Mouse (Mus musculus): ENCODE results near the gene Phactr2. TPM values are rescaled to one million over a fixed set of nuclear protein-coding genes. Genes with fewer than 3 reads are reported as not detected.

Gene Phactr2
- total RNA-seq, 2 experiments from 2014 or later, result 24.6 to 27.1 TPM

- no peak for DNase-seq (ENCODE audit: low spot score in 2 of 2)
Measured at GRCm38 (mm10) chr10:13448283-13449045, 25.7 kb downstream of the Phactr2 start.

GRCm38 (mm10) chr10:13446791-13447249, 27.4 kb downstream of the Phactr2 start:
- DNase-seq (ENCODE audit: low spot score in 2 of 2), result no peak

DNA sequence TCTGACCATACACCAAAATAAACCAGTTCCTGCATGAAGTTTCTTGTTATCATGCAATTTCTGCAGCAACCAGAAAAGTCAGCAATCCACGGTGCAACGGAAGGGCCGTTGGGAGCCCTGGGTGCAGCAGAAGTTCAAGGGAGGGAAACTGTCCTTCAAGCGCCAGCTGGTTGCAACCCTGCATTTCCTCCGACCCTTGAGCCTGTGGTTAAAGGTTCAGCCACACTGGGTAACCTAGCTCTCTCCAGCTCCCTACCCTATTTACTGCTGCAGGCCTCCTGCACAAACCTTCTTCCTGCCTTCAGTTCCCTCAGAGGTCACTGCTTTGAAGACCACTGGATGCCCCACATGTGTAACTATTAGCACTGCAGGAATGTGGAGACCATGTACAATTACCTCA, 30.0 kb downstream of the Phactr2 start:
- no peak for DNase-seq (ENCODE audit: low spot score in 2 of 2)

GRCm38 (mm10) chr10:13443647-13444046, 30.6 kb downstream of the Phactr2 start:
- DNase-seq (ENCODE audit: low spot score in 2 of 2), result no peak

DNA sequence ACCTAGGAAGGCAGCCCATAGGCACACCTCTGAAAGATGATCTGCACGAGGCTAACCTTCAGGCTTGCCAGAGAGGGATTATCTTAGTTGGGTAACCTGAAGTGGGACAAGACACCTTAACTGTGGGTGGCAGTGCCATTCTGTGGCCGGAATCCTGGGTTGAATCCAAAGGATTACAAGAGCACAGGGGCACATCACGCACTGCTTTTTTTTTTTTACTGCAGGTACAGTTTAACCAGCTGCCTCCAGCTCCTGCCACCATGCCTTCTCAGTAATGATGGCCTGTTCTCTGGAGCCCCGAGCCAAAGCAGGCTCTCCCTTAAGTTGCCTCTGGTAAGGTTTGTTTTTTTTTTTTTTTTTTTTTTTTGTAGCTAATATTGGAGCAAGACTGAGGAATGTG, 33.9 kb downstream of the Phactr2 start:
- DNase-seq (ENCODE audit: low spot score in 2 of 2), result no peak

DNA sequence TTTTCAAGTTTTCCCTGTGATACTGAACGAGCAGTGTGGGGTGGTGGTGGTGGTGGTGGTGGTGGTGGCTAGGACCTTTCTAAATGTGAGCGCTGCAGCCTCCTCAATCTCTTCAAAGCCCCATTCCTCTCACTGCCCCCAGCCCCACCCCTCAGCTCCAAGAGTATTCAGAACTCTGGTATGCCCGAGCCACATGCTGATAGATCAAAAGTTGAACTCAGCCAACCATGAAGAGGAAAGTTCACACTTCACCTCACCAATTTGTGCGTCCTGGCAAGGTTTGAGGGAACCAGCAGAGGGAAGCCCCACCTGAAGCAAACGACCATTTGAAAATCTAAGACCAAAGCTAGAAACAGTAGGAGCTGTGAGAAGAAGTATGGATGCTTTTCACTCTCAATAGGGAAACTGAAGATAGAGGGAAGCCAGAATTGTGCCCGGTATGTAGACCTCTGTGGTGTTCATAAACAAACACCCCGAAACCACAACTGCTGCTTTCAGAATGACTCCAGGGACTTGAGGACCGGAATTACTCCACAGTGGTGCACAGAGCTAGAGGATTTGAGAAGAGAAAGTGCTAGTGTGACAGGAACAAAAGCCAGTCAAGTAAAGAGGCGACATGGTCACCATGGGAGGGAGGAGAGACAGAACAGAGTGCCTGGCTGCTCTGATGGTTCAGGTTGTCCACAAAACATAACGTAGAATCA, 35.9 kb downstream of the Phactr2 start:
- DNase-seq (ENCODE audit: low spot score in 2 of 2), result no peak

DNA sequence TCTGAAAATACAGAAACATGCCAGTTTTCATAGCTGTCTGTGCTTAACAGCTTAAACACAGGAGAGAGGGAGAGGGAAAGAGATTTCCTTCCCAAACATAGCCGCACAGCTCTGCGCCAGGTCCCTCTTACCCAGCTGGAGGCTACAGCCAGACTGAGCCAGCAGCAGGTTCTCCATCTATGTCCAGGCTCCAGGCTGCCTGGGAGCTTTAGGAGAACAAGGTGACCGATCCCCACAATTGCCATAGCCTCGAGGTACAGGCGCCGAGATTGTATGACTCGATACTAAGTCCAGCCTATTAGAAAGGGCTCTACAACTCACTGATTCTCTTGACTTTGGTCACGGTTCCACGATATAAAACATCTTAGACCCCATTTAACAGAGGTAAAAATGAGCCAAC, 37.2 kb downstream of the Phactr2 start:
- DNase-seq (ENCODE audit: low spot score in 2 of 2), result no peak

DNA sequence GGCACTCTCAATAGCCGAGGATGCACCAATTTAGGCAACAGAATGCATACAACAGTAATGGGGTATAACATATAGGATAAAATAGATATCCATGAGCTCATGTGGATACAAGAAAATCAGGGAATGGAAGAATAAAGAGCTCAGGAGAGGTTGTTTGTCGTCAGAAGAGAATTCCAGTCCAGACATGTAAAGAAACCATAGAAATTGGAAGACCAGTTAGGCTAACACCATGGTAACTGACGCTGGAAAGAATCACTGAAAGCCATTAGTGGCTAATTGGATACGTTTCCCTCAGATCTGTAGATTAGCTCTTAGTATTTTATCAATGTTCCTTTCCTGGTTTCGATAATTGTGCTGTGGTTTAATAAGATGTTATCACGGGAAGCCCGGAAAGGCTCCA, 41.2 kb downstream of the Phactr2 start:
- DNase-seq (ENCODE audit: low spot score in 2 of 2), result no peak

- DNase-seq (ENCODE audit: low spot score in 2 of 2), result no peak
Measured at GRCm38 (mm10) chr10:13431641-13432540, 42.3 kb downstream of the Phactr2 start.

DNA sequence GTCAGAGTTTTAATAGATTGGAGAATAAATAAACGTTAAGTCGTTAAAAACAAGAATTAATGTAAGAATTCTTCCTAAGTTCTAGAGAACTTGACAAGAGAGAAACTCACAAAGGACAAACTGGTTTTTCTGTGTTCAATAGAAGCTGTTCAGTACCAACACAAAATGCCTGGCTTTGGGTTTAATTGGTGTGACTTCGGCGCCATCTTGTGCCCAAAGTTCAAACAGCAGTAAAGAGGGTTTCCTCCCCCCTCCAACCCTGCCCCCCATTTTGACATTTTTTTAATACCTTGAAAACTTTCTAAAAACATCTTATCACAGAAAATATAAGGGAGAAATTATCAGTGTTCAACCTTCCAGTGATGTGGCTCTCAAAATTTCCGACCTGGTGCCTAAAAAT, 44.4 kb downstream of the Phactr2 start:
- peak in 1 of 2 experiments; percentile 78 for DNase-seq (ENCODE audit: low spot score in 2 of 2)

- no peak for DNase-seq (ENCODE audit: low spot score in 2 of 2)
Measured at GRCm38 (mm10) chr10:13429240-13429639, 45.0 kb downstream of the Phactr2 start.

GRCm38 (mm10) chr10:13428536-13428935, 45.7 kb downstream of the Phactr2 start:
- DNase-seq (ENCODE audit: low spot score in 2 of 2), result no peak

GRCm38 (mm10) chr10:13427599-13427998, 46.6 kb downstream of the Phactr2 start:
- no peak for DNase-seq (ENCODE audit: low spot score in 2 of 2)

- DNase-seq (ENCODE audit: low spot score in 2 of 2), result no peak
Measured at GRCm38 (mm10) chr10:13425198-13425597, 49.0 kb downstream of the Phactr2 start.

GRCm38 (mm10) chr10:13424508-13424907, 49.7 kb downstream of the Phactr2 start:
- DNase-seq (ENCODE audit: low spot score in 2 of 2), result no peak

DNA sequence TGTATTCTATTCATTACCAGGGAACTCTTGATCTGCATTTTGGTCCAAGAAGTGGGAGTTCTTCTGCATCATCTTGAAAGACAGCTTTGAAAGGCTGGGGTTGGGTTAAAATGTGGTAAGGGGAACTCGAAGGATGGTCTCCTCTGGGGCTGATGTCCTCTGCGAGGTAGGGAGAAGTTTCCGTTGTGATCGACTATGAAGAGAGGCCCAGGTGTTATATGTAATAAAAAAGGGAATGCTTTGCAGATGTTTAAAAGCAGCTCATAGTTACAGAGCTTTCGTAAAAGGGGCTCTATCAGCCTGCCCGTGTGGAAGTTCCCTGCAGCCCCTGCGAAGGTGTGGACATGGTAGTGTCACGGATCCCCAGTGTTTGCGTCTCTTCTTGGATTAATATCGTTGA, 50.2 kb downstream of the Phactr2 start:
- no peak for DNase-seq (ENCODE audit: low spot score in 2 of 2)

GRCm38 (mm10) chr10:13422121-13422520, 52.1 kb downstream of the Phactr2 start:
- DNase-seq (ENCODE audit: low spot score in 2 of 2), result no peak

GRCm38 (mm10) chr10:13419246-13419645, 55.0 kb downstream of the Phactr2 start:
- DNase-seq (ENCODE audit: low spot score in 2 of 2), result no peak

DNA sequence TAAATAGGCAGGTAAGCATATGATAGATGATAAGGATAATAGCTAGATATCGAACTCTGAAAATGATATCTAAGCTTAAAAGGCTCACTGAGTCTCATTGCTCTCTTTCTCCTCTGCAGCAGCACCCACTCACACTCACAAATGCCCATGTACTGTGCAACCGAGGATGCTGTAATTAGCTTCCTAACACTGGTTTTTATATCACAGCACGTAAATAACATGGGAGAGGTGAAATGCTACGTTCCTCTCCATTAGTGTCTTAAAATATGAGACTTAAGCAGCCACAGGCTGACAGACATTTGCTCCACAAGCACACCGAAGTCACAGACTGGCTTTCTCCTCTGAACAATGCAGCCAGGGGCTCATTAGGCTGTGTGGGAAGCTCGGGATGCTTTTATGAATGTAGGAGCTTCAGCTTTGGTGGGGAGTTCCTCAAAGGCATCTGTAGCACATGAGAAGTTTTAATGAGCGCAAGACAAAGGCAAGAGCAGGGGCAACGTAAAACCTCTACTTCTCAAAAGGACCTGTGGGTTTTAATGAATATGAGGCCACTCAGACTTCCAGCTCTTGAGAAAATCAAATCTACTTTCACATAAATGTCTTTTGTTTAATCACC, 58.6 kb downstream of the Phactr2 start:
- peak in 1 of 2 experiments; percentile 7 for DNase-seq (ENCODE audit: low spot score in 2 of 2)

- peak in 1 of 2 experiments; percentile 19 for DNase-seq (ENCODE audit: low spot score in 2 of 2)
Measured at GRCm38 (mm10) chr10:13412202-13412923, 61.8 kb downstream of the Phactr2 start.
